Mouse (Mus musculus) ES-E14 (cell line): ENCODE data around the gene Zfyve9.

ENCODE experiments used
- HCFC1 ChIP-seq: IDR thresholded peaks from 2 replicates; pipeline ENCODE4 v1.6.1; 2012; ENCODE audit warnings: low read length, inconsistent platforms, borderline replicate concordance; ENCODE audit not compliant: insufficient read depth
- MAFK ChIP-seq: IDR thresholded peaks from 2 replicates; pipeline ENCODE4 v1.6.1; 2014; ENCODE audit warnings: mild to moderate bottlenecking, low read depth, low read length, inconsistent platforms; ENCODE audit not compliant: insufficient read depth

DNA sequence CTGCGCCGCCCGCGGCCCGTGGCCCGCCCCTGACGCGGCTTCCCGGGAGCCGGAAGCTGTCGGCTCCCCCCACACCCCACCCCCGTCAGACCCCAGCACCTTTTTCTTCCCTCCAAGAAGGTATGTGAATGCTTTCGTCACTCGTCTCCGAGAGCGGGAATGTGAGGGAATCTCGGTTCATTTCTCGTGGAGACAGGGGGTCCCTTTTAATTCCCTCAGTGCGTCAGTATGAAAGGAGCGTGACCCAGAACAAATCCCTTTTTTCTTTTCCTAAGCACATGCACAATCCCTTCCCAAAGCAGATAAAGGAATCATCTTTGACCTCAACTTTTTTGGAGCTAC lies 237 bp upstream of the Zfyve9 start:
- TF ChIP-seq HCFC1 (no peak), MAFK (no peak)
